Mouse (Mus musculus): ENCODE data around the gene Depdc5. TPM values are rescaled to one million over a fixed set of nuclear protein-coding genes. Genes with fewer than 3 reads are reported as not detected.

Depdc5 gene
- polyA plus RNA-seq, 1 experiment from 2014 or later = 18.1 TPM

DNA sequence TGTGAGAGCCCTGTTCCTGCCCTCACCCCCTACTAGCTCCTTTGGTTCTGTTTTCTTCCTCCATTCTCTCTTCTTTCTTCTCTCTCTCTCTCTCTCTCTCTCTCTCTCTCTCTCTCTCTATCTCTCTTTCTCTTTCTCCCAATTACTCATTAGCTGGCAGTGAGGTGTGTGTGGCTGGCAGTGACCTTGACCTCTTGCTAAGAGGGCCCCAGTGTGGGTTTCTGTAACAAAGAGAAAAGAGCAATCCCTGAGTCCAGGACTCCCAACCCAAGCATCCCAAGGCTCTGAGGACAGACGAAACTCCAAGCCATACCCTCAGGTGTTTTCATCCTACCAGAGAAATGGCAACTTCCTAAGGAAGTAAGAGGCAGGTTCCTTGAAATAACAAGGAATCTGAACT lies 150.6 kb downstream of the Depdc5 start:
- Histone ChIP-seq H3K36me3 (no peaks in the 10 kb centered on the region), H3K4me1 (peaks cover 30% of the 10 kb centered on the region), H3K27me3 (replicated peaks) (no peaks in the 10 kb centered on the region), H3K27ac (replicated peaks) (no peak overlapping the region), H3K4me2 (no peak overlapping the region), H3K4me3 (no peak overlapping the region), H3K9ac (no peak overlapping the region), H3K9me3 (no peaks in the 10 kb centered on the region)
- 76% methylated on average over 1 of the region's 1 CpGs for WGBS
- ATAC-seq (ENCODE audit: extremely low read depth, insufficient number of reproducible peaks, low FRiP score, low TSS enrichment) = no peak

DNA sequence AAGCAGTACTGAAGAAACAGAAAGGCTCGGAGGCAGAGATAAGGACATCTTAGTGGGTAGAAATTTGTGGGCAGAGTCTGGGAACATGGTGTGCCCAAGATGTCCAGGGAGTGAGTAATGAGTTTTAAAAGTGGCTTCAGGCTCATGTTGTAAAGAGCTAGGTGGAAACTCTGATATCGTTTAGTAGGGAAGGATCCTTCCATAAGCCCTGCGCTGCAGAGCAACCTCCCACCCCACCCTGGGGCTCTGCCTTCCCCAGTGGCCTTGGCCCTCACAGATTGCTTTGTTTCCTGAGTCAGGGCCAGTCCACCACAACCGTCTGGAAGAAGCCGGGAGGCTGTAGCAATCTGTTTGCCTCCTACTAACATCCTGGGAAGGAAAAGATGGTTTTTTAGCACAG lies 152.1 kb downstream of the Depdc5 start:
- no peak overlapping the region for H3K4me2 ChIP-seq
- no peak for ATAC-seq (ENCODE audit: extremely low read depth, insufficient number of reproducible peaks, low FRiP score, low TSS enrichment)
- 57% methylated on average over 5 of the region's 5 CpGs for WGBS
- H3K4me3 ChIP-seq = no peak overlapping the region
- no peaks in the 10 kb centered on the region for H3K9me3 ChIP-seq
- 0 out of 2 replicates have a peak overlapping the region, but pooled peaks have one; percentile 34 for H3K9ac ChIP-seq
- H3K36me3 ChIP-seq = no peaks in the 10 kb centered on the region; the same call in 1 of the 2 replicates
- H3K27ac ChIP-seq (replicated peaks) = no peak overlapping the region
- peaks cover 30% of the 10 kb centered on the region for H3K4me1 ChIP-seq
- no peaks in the 10 kb centered on the region for H3K27me3 ChIP-seq (replicated peaks)

DNA sequence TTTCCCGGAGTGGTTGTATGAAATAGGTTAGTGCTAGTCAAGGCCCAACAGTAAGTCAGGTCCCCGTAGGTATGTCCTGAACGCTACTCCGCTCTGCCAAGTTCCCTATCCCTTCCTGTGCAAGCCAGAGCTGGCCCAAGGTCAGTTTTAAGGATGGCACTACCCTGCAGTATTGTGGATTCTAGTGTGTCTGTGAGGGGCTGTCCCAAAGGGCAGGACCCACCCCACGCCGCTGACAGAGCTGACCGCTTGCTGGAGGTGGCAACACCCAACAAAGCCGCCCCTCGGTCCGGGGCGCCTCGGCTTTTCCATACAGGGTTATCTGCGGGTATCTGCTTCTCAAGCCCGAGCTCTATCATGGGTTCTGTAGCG lies 154.7 kb downstream of the Depdc5 start:
- H3K27me3 ChIP-seq (replicated peaks) = no peaks in the 10 kb centered on the region
- H3K36me3 ChIP-seq = peaks cover 21% of the 10 kb centered on the region
- H3K27ac ChIP-seq (replicated peaks) = peak overlapping the region; percentile 100
- H3K4me2 ChIP-seq = peak overlapping the region; percentile 74
- H3K4me1 ChIP-seq = peaks cover 42% of the 10 kb centered on the region
- peak overlapping the region; percentile 82 for H3K4me3 ChIP-seq
- ATAC-seq (ENCODE audit: extremely low read depth, insufficient number of reproducible peaks, low FRiP score, low TSS enrichment) = peak; percentile 24
- no peaks in the 10 kb centered on the region for H3K9me3 ChIP-seq
- peak overlapping the region; percentile 93 for H3K9ac ChIP-seq
- 5% methylated on average over 15 of the region's 15 CpGs for WGBS

DNA sequence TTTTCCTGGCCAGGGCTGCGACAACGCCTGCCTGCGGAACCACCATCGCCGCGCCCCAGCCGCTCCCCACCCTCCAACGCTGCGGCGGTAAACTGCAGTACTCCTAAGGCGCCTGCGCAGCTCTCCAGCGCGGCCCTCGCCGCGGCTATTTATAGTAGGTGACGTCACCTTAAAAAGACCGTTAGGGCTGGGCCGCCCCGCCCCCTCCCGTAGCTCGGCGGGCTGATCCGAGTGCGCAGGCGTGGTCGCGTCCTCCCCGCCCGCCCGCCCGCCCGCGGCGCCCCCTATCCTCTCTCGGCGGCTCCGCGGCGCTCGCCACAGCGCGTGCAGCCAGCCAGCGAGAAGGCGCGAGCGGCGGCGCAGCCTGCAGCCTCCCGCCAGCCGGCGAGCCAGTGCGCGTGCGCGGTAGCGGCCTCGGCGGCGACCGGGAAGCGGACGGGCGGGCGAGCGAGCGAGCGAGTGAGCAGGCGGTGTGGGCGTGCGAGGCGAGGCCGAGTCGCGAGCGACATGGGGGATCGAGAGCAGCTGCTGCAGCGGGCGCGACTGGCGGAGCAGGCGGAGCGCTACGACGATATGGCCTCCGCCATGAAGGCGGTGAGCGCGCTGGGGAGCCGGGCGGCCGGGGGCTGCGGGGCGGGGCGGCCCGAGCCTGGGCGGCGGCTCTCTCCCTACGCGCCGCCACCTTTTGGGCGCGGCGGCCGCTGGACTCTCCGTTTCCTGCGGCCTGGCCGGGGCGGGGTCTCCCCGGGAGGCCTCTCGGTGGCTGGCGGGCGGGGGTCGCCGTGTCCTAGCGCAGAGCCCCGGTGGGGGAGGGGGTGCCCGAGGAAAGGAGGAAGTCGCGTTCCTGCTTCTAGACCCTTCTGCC lies 155.3 kb downstream of the Depdc5 start, which contains the start of gene Ywhah:
Ywhah (plus strand) TSS at position 256 of the 865 bp plus-strand sequence.
- peak; percentile 94 for ATAC-seq (ENCODE audit: extremely low read depth, insufficient number of reproducible peaks, low FRiP score, low TSS enrichment)
- under 1% methylated on average over 107 of the region's 121 CpGs for WGBS

DNA sequence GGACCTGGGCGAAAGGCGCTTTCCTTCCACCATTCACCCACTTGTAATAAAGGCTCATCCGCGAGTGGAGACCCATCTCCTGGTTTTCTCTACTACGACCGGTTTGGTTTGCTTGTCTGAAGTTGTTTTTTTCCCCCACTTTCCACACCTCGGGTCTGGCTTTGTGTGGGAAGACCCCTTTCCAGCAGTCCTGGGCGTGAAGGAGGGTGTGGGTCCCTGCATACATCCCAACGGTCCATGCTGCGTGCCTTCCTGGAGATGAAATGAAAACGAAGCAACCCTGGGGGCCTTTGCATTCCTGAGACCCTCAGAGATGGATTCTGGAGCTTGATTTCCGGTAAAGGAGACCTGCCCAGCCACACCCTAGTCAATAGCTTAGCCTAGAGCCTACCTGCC lies 155.9 kb downstream of the Depdc5 start:
- WGBS = under 1% methylated on average over 12 of the region's 12 CpGs
- H3K9ac ChIP-seq = peak overlapping the region; percentile 99
- peaks cover 33% of the 10 kb centered on the region for H3K36me3 ChIP-seq
- H3K27me3 ChIP-seq (replicated peaks) = no peaks in the 10 kb centered on the region
- H3K4me1 ChIP-seq = peaks cover 54% of the 10 kb centered on the region
- peak overlapping the region; percentile 100 for H3K27ac ChIP-seq (replicated peaks)
- ATAC-seq (ENCODE audit: extremely low read depth, insufficient number of reproducible peaks, low FRiP score, low TSS enrichment) = no peak
- H3K4me2 ChIP-seq = peak overlapping the region; percentile 87
- no peaks in the 10 kb centered on the region for H3K9me3 ChIP-seq
- H3K4me3 ChIP-seq = peak overlapping the region; percentile 82

More for the DNA sequence above, 155.3 kb downstream of the Depdc5 start, which contains the start of gene Ywhah:
- H3K9me3 ChIP-seq = no peaks in the 10 kb centered on the region
- H3K4me1 ChIP-seq = peaks cover 48% of the 10 kb centered on the region
- H3K27me3 ChIP-seq (replicated peaks) = no peaks in the 10 kb centered on the region
- peak within 1 kb of the TSS; percentile 87 for H3K4me2 ChIP-seq
- peak within 1 kb of the TSS; percentile 100 for H3K27ac ChIP-seq (replicated peaks)
- H3K4me3 ChIP-seq = peak within 1 kb of the TSS; percentile 82
- H3K36me3 ChIP-seq = peaks cover 27% of the 10 kb centered on the region
- H3K9ac ChIP-seq = peak within 1 kb of the TSS; percentile 99

DNA sequence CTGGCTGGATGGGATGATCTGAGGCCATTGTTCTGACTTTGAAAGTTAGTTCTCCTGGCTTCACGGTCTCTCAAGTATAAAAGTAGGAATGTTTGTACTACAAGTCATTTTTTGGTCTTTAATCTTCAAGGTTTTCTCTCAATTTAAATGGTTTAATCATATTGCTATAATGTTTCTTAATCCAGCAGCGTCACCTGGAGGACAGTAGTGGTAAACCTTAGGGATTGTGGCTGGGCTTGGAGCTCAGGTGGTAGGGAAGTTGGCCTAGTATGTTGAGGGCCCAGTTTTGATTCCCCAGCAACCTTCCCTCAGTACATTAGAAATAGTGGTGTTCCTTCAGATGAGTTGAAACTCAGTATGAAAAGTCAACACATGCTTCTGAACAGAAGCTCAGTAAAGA lies 158.1 kb downstream of the Depdc5 start:
- 0 out of 2 replicates have a peak overlapping the region, but pooled peaks have one; percentile 20 for H3K27ac ChIP-seq (replicated peaks)
- peak overlapping the region; percentile 51 for H3K9ac ChIP-seq
- H3K4me3 ChIP-seq = no peak overlapping the region
- H3K9me3 ChIP-seq = no peaks in the 10 kb centered on the region
- H3K36me3 ChIP-seq = peaks cover 53% of the 10 kb centered on the region
- WGBS = 78% methylated on average over 2 of the region's 2 CpGs
- no peaks in the 10 kb centered on the region for H3K27me3 ChIP-seq (replicated peaks)
- peak overlapping the region; percentile 48 for H3K4me2 ChIP-seq
- H3K4me1 ChIP-seq = peaks cover 64% of the 10 kb centered on the region
- no peak for ATAC-seq (ENCODE audit: extremely low read depth, insufficient number of reproducible peaks, low FRiP score, low TSS enrichment)

DNA sequence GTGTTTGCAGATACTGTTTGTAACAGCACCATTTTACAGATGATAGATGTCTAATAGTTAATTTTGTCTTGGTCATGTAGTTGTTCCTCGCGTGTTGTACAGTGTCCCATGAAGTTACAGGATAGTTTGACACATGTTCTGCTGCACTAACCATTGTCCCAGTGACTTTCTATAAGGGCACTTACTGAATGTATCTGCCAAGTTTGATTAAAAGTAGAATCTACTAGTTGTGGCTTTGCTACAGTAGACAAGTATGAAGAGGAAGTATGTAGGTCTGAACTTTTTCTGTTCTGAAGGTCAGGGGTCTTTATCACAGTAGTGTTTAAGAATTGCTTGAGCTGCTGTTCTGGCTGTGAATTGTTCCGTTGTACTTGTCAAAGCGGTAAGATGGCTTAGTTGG lies 159.8 kb downstream of the Depdc5 start:
- ATAC-seq (ENCODE audit: extremely low read depth, insufficient number of reproducible peaks, low FRiP score, low TSS enrichment) = no peak
- Histone ChIP-seq H3K4me2 (peak overlapping the region; percentile 48), H3K4me1 (peaks cover 61% of the 10 kb centered on the region), H3K4me3 (no peak overlapping the region), H3K27ac (replicated peaks) (0 out of 2 replicates have a peak overlapping the region, but pooled peaks have one; percentile 48), H3K27me3 (replicated peaks) (no peaks in the 10 kb centered on the region), H3K9me3 (no peaks in the 10 kb centered on the region), H3K9ac (0 out of 2 replicates have a peak overlapping the region, but pooled peaks have one; percentile 51), H3K36me3 (peaks cover 63% of the 10 kb centered on the region)
- 76% methylated on average over 4 of the region's 4 CpGs for WGBS

DNA sequence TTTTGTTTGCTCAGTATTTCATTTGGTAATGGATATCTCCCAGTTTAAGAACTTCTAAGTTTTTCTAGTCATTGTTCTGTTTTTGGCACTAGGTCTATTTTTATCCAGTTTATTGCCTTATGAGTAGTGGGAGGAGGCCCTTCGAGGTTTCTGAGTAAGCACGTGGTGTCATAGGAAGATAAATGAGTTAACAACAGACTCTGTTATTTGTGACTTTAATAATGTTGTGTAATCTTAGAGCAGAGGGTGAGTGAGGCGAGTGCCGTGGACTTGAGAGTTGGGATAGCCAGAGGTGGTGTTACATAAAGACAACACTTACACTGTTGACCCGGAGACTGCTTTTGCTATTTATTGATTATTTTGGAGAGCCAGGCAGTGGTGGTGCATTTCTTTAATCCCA lies 161.0 kb downstream of the Depdc5 start:
- no peaks in the 10 kb centered on the region for H3K27me3 ChIP-seq (replicated peaks)
- peaks cover 72% of the 10 kb centered on the region for H3K36me3 ChIP-seq
- H3K4me3 ChIP-seq = no peak overlapping the region
- H3K27ac ChIP-seq (replicated peaks) = no peak overlapping the region
- ATAC-seq (ENCODE audit: extremely low read depth, insufficient number of reproducible peaks, low FRiP score, low TSS enrichment) = no peak
- no peak overlapping the region for H3K4me2 ChIP-seq
- no peaks in the 10 kb centered on the region for H3K9me3 ChIP-seq
- H3K4me1 ChIP-seq = peaks cover 69% of the 10 kb centered on the region
- WGBS = 47% methylated on average over 5 of the region's 5 CpGs
- H3K9ac ChIP-seq = 0 out of 2 replicates have a peak overlapping the region, but pooled peaks have one; percentile 15

DNA sequence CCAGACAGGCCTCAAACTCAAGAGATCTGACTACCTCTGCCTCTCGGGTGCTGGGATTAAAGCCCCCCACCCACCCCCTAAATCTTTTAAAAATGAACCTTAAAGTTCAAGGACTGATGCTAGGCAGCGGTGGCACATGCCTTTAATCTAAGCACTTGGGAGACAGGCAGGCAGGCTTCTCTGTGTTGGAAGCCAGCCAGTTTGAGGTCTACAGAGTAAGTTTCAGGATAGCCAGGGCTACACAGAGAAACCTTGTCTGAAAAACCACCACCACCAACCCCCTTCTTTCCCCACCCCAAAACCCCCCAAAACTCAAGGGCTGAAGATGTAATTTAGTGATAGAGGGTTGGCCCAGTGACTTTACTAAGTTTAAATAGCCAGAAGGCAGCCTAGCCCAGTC lies 165.2 kb downstream of the Depdc5 start:
- Histone ChIP-seq H3K4me2 (no peak overlapping the region), H3K27ac (replicated peaks) (no peak overlapping the region; the same call in 1 of the 2 replicates), H3K36me3 (peaks cover 47% of the 10 kb centered on the region), H3K27me3 (replicated peaks) (no peaks in the 10 kb centered on the region), H3K4me3 (no peak overlapping the region), H3K9me3 (no peaks in the 10 kb centered on the region), H3K4me1 (peaks cover 46% of the 10 kb centered on the region), H3K9ac (no peak overlapping the region)
- ATAC-seq (ENCODE audit: extremely low read depth, insufficient number of reproducible peaks, low FRiP score, low TSS enrichment) = no peak
- 46% methylated on average over 2 of the region's 2 CpGs for WGBS

DNA sequence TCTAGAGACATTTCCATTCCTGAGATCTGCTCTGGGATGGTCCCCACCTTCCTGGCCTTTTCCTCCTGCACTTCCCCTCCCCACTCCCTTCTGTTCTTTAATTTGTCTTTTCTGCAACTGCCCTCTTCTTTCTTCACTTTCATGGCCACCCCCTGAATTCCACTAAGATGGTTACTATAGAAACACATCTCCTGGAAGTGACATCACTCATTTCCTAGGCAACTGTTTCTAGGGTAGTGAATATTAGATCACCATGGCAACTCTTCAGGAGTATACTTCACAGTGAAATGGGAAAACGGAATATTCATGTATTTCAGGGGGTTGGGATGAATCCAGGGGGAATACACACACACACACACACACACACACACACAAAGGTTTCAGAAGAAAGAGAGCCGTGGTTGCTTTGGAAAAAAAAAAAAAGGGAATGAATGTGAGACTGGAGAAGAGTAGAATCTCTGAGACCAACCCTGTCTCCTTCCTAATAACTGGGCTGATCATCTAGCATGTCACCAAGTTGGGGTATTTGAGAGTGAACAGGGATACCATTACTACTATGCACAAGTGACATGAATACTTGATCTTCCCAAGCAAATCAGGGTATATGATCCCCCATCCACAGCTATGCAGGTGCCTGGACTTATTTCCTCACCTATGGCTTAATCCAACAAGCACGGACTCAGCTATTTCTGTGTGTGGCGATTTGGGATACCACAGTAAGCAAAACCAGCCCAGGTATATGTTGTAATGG lies 167.1 kb downstream of the Depdc5 start:
- no peak overlapping the region for H3K9ac ChIP-seq
- H3K4me1 ChIP-seq = peaks cover 32% of the 10 kb centered on the region
- H3K27ac ChIP-seq (replicated peaks) = no peak overlapping the region
- no peak overlapping the region for H3K4me2 ChIP-seq
- H3K36me3 ChIP-seq = peaks cover 27% of the 10 kb centered on the region
- no peak for ATAC-seq (ENCODE audit: extremely low read depth, insufficient number of reproducible peaks, low FRiP score, low TSS enrichment)
- H3K4me3 ChIP-seq = no peak overlapping the region
- no peaks in the 10 kb centered on the region for H3K27me3 ChIP-seq (replicated peaks)
- 65% methylated on average over 4 of the region's 4 CpGs for WGBS
- H3K9me3 ChIP-seq = no peaks in the 10 kb centered on the region

DNA sequence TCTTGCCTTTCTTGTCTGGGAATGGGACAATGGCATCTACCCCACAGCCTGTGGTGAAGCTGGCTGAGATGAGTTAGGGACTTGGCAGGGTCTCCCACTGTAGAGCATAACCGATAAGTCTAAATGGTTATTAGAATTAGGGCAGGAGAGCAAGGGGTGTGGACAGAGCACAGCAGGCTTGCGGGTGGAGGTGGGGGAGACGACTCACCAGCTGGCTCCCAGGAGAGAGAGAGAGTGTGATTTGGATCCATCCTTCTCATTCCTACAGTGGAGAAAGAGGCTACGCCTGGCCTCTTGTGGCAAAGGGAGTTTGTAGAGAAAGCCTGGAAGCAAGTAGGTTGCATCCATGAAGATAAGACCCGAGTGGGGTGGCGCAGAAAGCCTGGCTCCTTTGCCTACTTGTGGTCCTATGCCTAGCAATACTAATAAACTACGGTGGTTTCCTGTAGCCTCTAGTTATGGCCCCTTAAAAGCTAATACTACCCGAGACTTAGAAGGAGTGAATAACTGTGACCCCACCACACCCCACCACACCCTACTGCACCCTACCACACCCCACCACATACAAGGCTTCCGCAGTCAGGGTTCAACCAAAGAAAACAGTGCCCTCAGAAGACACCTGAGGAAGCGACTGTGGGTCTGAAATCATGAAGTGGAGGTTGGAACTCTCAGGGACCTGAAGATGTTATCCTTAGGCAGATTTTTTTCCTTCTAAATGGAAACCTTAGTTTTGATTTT lies 168.7 kb downstream of the Depdc5 start:
- H3K36me3 ChIP-seq = peaks cover 16% of the 10 kb centered on the region
- WGBS = 76% methylated on average over 10 of the region's 10 CpGs
- ATAC-seq (ENCODE audit: extremely low read depth, insufficient number of reproducible peaks, low FRiP score, low TSS enrichment) = no peak

More for the DNA sequence above, 168.7 kb downstream of the Depdc5 start:
- H3K27ac ChIP-seq (replicated peaks) = no peak overlapping the region
- no peak overlapping the region for H3K9ac ChIP-seq
- H3K9me3 ChIP-seq = no peaks in the 10 kb centered on the region
- H3K27me3 ChIP-seq (replicated peaks) = no peaks in the 10 kb centered on the region
- peaks cover 28% of the 10 kb centered on the region for H3K4me1 ChIP-seq
- no peak overlapping the region for H3K4me3 ChIP-seq
- H3K4me2 ChIP-seq = no peak overlapping the region

Measured in heart, embryonic 13.5 days (tissue).